Mouse (Mus musculus) MEL (cell line): ENCODE results near the gene Tex22.

ENCODE experiments used
- CTCF ChIP-seq, 3 experiments: IDR thresholded peaks in 2 of 3; conservative IDR thresholded peaks in 1 of 3; 2 replicates each; pipeline ENCODE4 v1.5.1; 2011 to 2012; ENCODE audit warnings: low read length in 3 of 3, low read depth in 2 of 3, mild to moderate bottlenecking in 2 of 3, improper control_type of control experiment in 1 of 3, inconsistent platforms in 1 of 3, mixed read lengths in 1 of 3, moderate library complexity in 1 of 3; ENCODE audit not compliant: control insufficient read depth in 1 of 3, insufficient read depth in 1 of 3, poor library complexity in 1 of 3, severe bottlenecking in 1 of 3
- EP300 ChIP-seq, 2 experiments: IDR thresholded peaks; 2 replicates each; pipeline ENCODE4 v1.6.1; 2011; ENCODE audit warnings: improper control_type of control experiment in 2 of 2, low read length in 2 of 2, low read depth in 1 of 2, mild to moderate bottlenecking in 1 of 2
- MAX ChIP-seq: IDR thresholded peaks from 2 replicates; pipeline ENCODE4 v1.6.1; 2011; ENCODE audit warnings: low read length, improper control_type of control experiment
- NELFE ChIP-seq: IDR thresholded peaks from 2 replicates; pipeline ENCODE4 v1.6.1; 2011; ENCODE audit warnings: low read depth, low read length, improper control_type of control experiment
- POLR2A ChIP-seq, 2 experiments: IDR thresholded peaks; 2 replicates each; pipeline ENCODE4 v1.6.1; 2011 to 2012; ENCODE audit warnings: low read length in 2 of 2, mild to moderate bottlenecking in 2 of 2, control low read depth in 1 of 2, improper control_type of control experiment in 1 of 2, low read depth in 1 of 2, moderate library complexity in 1 of 2; ENCODE audit not compliant: control insufficient read depth in 1 of 2, insufficient read depth in 1 of 2, poor library complexity in 1 of 2
- POLR2AphosphoS2 ChIP-seq: IDR thresholded peaks from 2 replicates; pipeline ENCODE4 v1.6.1; 2011; ENCODE audit warnings: low read length, improper control_type of control experiment
- POLR2AphosphoS5 ChIP-seq: IDR thresholded peaks from 2 replicates; pipeline ENCODE4 v1.6.1; 2012; ENCODE audit warnings: low read depth, borderline replicate concordance, mild to moderate bottlenecking, inconsistent platforms, low read length, moderate library complexity, mixed read lengths
- TBP ChIP-seq: IDR thresholded peaks from 2 replicates; pipeline ENCODE4 v1.8.0; 2011; ENCODE audit warnings: low read depth, low read length, improper control_type of control experiment
- ZC3H11A ChIP-seq: IDR thresholded peaks from 2 replicates; pipeline ENCODE4 v1.6.1; 2012; ENCODE audit warnings: low read depth, mild to moderate bottlenecking, inconsistent platforms, low read length, improper control_type of control experiment
- ZNF384 ChIP-seq: IDR thresholded peaks from 2 replicates; pipeline ENCODE4 v1.6.1; 2012; ENCODE audit warnings: low read depth, mild to moderate bottlenecking, inconsistent platforms, low read length, improper control_type of control experiment

DNA sequence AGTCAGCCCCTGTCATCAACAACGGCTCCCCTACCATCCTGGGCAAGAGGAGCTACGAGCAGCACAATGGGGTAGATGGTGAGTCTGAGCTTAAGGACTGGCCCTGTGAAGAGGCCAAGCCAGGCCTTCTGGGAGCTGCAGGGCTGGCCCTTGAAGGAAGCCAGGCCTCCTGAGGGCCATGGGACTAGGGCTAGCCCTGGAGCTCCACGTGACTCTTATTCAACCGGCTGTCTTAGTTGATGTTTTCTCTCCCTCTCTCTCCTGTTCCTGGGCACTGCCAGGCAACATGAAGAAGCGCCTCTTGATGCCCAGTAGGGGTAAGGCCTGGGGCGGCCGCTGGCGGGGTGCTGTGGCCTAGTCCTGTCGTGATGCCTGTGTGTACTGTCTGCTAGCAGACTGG lies 59.0 kb downstream of the Tex22 start:
- TF ChIP-seq POLR2AphosphoS5 (no peak), ZC3H11A (no peak), POLR2A (IDR thresholded peaks at IDR 0.05; ENCODE audit: control insufficient read depth in 1 of 2, insufficient read depth in 1 of 2, low read depth in 1 of 2, low read length in 2 of 2, poor library complexity in 1 of 2) (no peak; a peak in 1 of 4 replicates), EP300 (IDR thresholded peaks at IDR 0.05; ENCODE audit: low read depth in 1 of 2, low read length in 2 of 2) (no peak), ZNF384 (no peak), TBP (no peak), CTCF (IDR thresholded peaks at IDR 0.05 in 2 of 3, conservative IDR thresholded peaks at IDR 0.05 in 1 of 3; ENCODE audit: control insufficient read depth in 1 of 3, insufficient read depth in 1 of 3, low read depth in 2 of 3, low read length in 3 of 3, poor library complexity in 1 of 3, severe bottlenecking in 1 of 3) (no peak), MAX (no peak), NELFE (no peak), POLR2AphosphoS2 (no peak)
